Mouse (Mus musculus): ENCODE data around the gene Ldha. TPM values are rescaled to one million over a fixed set of nuclear protein-coding genes. Genes with fewer than 3 reads are reported as not detected.
A peak's percentile ranks its signal among the peaks of the same experiment; 100 is the strongest.
"Not testable (repeated sequence)": the region's sequence is repeated elsewhere in the genome, so short reads cannot be mapped to it uniquely, and the experiment has no call there.

Gene Ldha
- polyA plus RNA-seq, 1 experiment, result 165 TPM

DNA sequence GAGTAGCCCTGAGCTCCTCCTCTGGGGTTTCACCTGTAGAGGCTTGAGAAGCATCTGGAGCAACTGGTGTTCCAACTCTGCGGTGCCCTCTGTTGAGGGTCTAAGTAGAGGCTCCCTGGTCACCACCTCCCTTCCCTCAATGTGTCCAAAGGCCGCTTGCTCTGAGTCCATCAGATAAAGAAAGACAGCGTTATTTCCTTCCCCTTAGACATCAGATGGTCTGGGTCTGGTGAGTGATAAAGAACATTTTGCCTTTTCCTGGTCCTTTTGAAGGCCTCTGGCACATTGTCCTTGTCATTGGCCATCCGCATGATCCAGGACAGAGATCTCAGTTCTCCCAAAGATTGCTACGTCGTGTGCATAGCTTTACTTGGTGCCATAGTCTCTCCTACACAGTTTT lies 36.0 kb downstream of the Ldha start:
- Histone ChIP-seq H3K36me3 (ENCODE audit: control insufficient read depth, insufficient read depth, low read length) (no peaks in the 10 kb centered on the region), H3K4me3 (ENCODE audit: extremely low read depth, insufficient read depth, insufficient read length) (no peak overlapping the region), H3K27ac (ENCODE audit: insufficient read depth, low read length) (no peak overlapping the region), H3K4me1 (ENCODE audit: control insufficient read depth, insufficient read depth, insufficient read length) (no peaks in the 10 kb centered on the region), H3K27me3 (ENCODE audit: control insufficient read depth, insufficient read depth, low read length) (no peaks in the 10 kb centered on the region)
- no peak for TF ChIP-seq CTCF (IDR thresholded peaks at IDR 0.05; ENCODE audit: extremely low read depth, insufficient read depth, insufficient read length, insufficient replicate concordance)
- WGBS, result 70% methylated on average over 6 of the region's 6 CpGs
- DNase-seq (ENCODE audit: low read depth in 1 of 2, low spot score in 2 of 2), result no peak

GRCm38 (mm10) chr7:46879851-46880250 lies 38.6 kb downstream of the Ldha start:
- Histone ChIP-seq H3K4me1 (ENCODE audit: control insufficient read depth, insufficient read depth, insufficient read length) (no peaks in the 10 kb centered on the region), H3K36me3 (ENCODE audit: control insufficient read depth, insufficient read depth, low read length) (0 out of 2 replicates have a peak, but pooled peaks cover 1% of the 10 kb centered on the region), H3K4me3 (ENCODE audit: extremely low read depth, insufficient read depth, insufficient read length) (no peak overlapping the region), H3K27me3 (ENCODE audit: control insufficient read depth, insufficient read depth, low read length) (no peaks in the 10 kb centered on the region), H3K27ac (ENCODE audit: insufficient read depth, low read length) (no peak overlapping the region)
- no peak for DNase-seq (ENCODE audit: low read depth in 1 of 2, low spot score in 2 of 2)
- 91% methylated on average over 5 of the region's 5 CpGs for WGBS
- TF ChIP-seq CTCF (IDR thresholded peaks at IDR 0.05; ENCODE audit: extremely low read depth, insufficient read depth, insufficient read length, insufficient replicate concordance) (no peak), POLR2A (IDR thresholded peaks at IDR 0.05; ENCODE audit: low read depth, low read length) (no peak)

- Histone ChIP-seq H3K4me3 (ENCODE audit: extremely low read depth, insufficient read depth, insufficient read length) (no peak overlapping the region), H3K36me3 (ENCODE audit: control insufficient read depth, insufficient read depth, low read length) (0 out of 2 replicates have a peak, but pooled peaks cover 3% of the 10 kb centered on the region), H3K27me3 (ENCODE audit: control insufficient read depth, insufficient read depth, low read length) (no peaks in the 10 kb centered on the region), H3K27ac (ENCODE audit: insufficient read depth, low read length) (no peak overlapping the region), H3K4me1 (ENCODE audit: control insufficient read depth, insufficient read depth, insufficient read length) (no peaks in the 10 kb centered on the region)
- DNase-seq (ENCODE audit: low read depth in 1 of 2, low spot score in 2 of 2), result no peak
- TF ChIP-seq POLR2A (IDR thresholded peaks at IDR 0.05; ENCODE audit: low read depth, low read length) (no peak), CTCF (IDR thresholded peaks at IDR 0.05; ENCODE audit: extremely low read depth, insufficient read depth, insufficient read length, insufficient replicate concordance) (no peak)
- 45% methylated on average over 2 of the region's 2 CpGs for WGBS
These were observed 39.7 kb downstream of the Ldha start for GRCm38 (mm10) chr7:46880992-46881391.

DNA sequence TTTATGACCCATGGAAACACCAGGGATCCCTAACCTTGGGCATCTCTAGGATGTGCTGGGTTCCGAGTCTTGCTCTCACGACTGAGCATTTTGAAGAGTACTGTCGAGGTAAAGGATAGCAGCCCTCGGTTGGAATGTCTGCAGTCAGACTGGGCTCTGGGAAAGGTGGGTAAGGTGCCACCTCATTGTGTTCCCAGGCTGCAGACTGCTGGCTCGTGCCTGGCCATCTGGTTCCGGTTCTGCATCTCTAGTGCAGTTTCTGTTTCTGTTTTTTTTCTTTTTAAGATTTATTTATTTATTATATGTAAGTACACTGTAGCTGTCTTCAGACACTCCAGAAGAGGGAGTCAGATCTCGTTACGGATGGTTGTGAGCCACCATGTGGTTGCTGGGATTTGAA lies 40.7 kb downstream of the Ldha start:
- WGBS, result 72% methylated on average over 8 of the region's 8 CpGs
- not testable (repeated sequence) for H3K27me3 ChIP-seq (ENCODE audit: control insufficient read depth, insufficient read depth, low read length); H3K4me1 ChIP-seq (ENCODE audit: control insufficient read depth, insufficient read depth, insufficient read length); H3K27ac ChIP-seq (ENCODE audit: insufficient read depth, low read length); DNase-seq (ENCODE audit: low read depth in 1 of 2, low spot score in 2 of 2); H3K36me3 ChIP-seq (ENCODE audit: control insufficient read depth, insufficient read depth, low read length); H3K4me3 ChIP-seq (ENCODE audit: extremely low read depth, insufficient read depth, insufficient read length)

DNA sequence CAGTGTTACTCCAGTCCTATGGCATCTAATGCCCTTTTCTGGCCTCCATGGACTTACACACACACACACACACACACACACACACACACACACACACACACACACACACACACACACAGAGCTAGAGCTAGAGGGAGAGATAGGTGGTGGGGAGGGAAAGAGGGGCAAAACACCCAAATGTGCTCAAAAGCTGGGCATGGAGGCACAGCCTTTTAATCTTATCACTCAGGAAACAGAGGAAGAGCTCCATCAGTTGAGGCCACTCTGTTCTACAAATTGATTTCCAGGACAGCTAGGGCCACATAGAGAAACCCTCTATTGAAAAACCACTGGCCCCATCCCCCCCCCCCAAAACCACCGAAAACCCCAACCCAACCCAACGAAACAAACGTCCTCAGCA lies 42.0 kb downstream of the Ldha start:
- Histone ChIP-seq H3K4me3 (ENCODE audit: extremely low read depth, insufficient read depth, insufficient read length) (no peak overlapping the region), H3K4me1 (ENCODE audit: control insufficient read depth, insufficient read depth, insufficient read length) (no peaks in the 10 kb centered on the region), H3K27me3 (ENCODE audit: control insufficient read depth, insufficient read depth, low read length) (no peaks in the 10 kb centered on the region), H3K36me3 (ENCODE audit: control insufficient read depth, insufficient read depth, low read length) (peaks cover 10% of the 10 kb centered on the region), H3K27ac (ENCODE audit: insufficient read depth, low read length) (no peak overlapping the region)
- no peak for DNase-seq (ENCODE audit: low read depth in 1 of 2, low spot score in 2 of 2)
- no peak for TF ChIP-seq POLR2A (IDR thresholded peaks at IDR 0.05; ENCODE audit: low read depth, low read length)
- no peak for TF ChIP-seq CTCF (IDR thresholded peaks at IDR 0.05; ENCODE audit: extremely low read depth, insufficient read depth, insufficient read length, insufficient replicate concordance)
- WGBS, result 38% methylated on average over 3 of the region's 3 CpGs

GRCm38 (mm10) chr7:46895511-46895910 lies 54.2 kb downstream of the Ldha start:
- DNase-seq (ENCODE audit: low read depth in 1 of 2, low spot score in 2 of 2), result peak; percentile 5 to 26
- Histone ChIP-seq H3K27ac (ENCODE audit: insufficient read depth, low read length) (no peak overlapping the region), H3K4me1 (ENCODE audit: control insufficient read depth, insufficient read depth, insufficient read length) (peaks cover 2% of the 10 kb centered on the region; the same call in 1 of the 2 replicates), H3K36me3 (ENCODE audit: control insufficient read depth, insufficient read depth, low read length) (peaks cover 31% of the 10 kb centered on the region), H3K4me3 (ENCODE audit: extremely low read depth, insufficient read depth, insufficient read length) (no peak overlapping the region), H3K27me3 (ENCODE audit: control insufficient read depth, insufficient read depth, low read length) (no peaks in the 10 kb centered on the region)
- WGBS, result 51% methylated on average over 3 of the region's 3 CpGs
- TF ChIP-seq CTCF (IDR thresholded peaks at IDR 0.05; ENCODE audit: extremely low read depth, insufficient read depth, insufficient read length, insufficient replicate concordance) (no peak), POLR2A (IDR thresholded peaks at IDR 0.05; ENCODE audit: low read depth, low read length) (no peak)

DNA sequence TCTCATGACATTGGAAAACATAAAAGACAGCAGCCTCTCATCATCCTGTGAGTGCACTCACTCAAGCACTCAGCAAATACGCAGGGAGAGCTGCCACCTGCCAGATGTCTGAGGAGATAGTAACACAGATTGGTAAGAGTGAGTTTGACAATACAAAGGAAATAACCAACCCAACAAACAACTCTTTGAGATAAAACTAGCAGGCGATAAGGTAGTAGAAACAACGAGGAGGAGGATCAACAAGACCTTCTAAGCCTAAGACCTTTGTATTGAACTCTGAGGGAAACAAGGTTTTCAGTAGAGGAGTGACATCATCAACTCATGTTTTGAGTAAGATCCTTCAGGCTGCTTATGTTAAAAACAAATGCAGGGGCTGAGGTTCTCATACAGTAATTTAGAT lies 58.1 kb downstream of the Ldha start:
- H3K27ac ChIP-seq (ENCODE audit: insufficient read depth, low read length), result no peak overlapping the region
- no peak overlapping the region for H3K4me3 ChIP-seq (ENCODE audit: extremely low read depth, insufficient read depth, insufficient read length)
- no peak for TF ChIP-seq POLR2A (IDR thresholded peaks at IDR 0.05; ENCODE audit: low read depth, low read length)
- TF ChIP-seq CTCF (IDR thresholded peaks at IDR 0.05; ENCODE audit: extremely low read depth, insufficient read depth, insufficient read length, insufficient replicate concordance), result no peak
- DNase-seq (ENCODE audit: low read depth in 1 of 2, low spot score in 2 of 2), result no peak
- H3K4me1 ChIP-seq (ENCODE audit: control insufficient read depth, insufficient read depth, insufficient read length), result peaks cover 2% of the 10 kb centered on the region; the same call in 1 of the 2 replicates
- no peaks in the 10 kb centered on the region for H3K27me3 ChIP-seq (ENCODE audit: control insufficient read depth, insufficient read depth, low read length)
- H3K36me3 ChIP-seq (ENCODE audit: control insufficient read depth, insufficient read depth, low read length), result peaks cover 27% of the 10 kb centered on the region
- 48% methylated on average over 3 of the region's 3 CpGs for WGBS

Other genes starting within 250 kb of the Ldha start
- gene Sergef, start 201.7 kb upstream of the Ldha start, polyA plus RNA-seq (2012; rRNA removed), result 7.4 and 11.3 TPM in 2 replicates
- gene Tph1, start 168.9 kb upstream of the Ldha start, polyA plus RNA-seq (2012; rRNA removed), result not detected in 2 replicates
- gene Saal1, start 130.8 kb upstream of the Ldha start, polyA plus RNA-seq (2012; rRNA removed), result 5.0 and 5.8 TPM in 2 replicates
- 0.21 and 0.33 TPM in 2 replicates for gene Saa3, start 125.8 kb upstream of the Ldha start, polyA plus RNA-seq (2012; rRNA removed)
- not detected in 2 replicates for gene Saa4, start 108.9 kb upstream of the Ldha start, polyA plus RNA-seq (2012; rRNA removed)
- gene Saa1, start 98.5 kb upstream of the Ldha start, polyA plus RNA-seq (2012; rRNA removed), result not detected in 2 replicates
- gene Saa2, start 89.7 kb upstream of the Ldha start, polyA plus RNA-seq (2012; rRNA removed), result not detected in 2 replicates
- 16.6 and 20.3 TPM in 2 replicates for gene Hps5, start 45.4 kb upstream of the Ldha start, polyA plus RNA-seq (2012; rRNA removed)
- gene Gtf2h1, start 45.4 kb upstream of the Ldha start, polyA plus RNA-seq (2012; rRNA removed), result 4.7 and 5.4 TPM in 2 replicates
- 0.09 TPM in 1 of 2 replicates, not detected in the other for gene Ldhc, start 19.7 kb downstream of the Ldha start, polyA plus RNA-seq (2012; rRNA removed)
- gene Tsg101, start 78.5 kb downstream of the Ldha start, polyA plus RNA-seq (2012; rRNA removed), result 33.3 and 39.3 TPM in 2 replicates
- gene Uevld, start 117.1 kb downstream of the Ldha start, polyA plus RNA-seq (2012; rRNA removed), result 1.00 and 1.3 TPM in 2 replicates
- not detected in 2 replicates for gene Gm9999, start 142.1 kb downstream of the Ldha start, polyA plus RNA-seq (2012; rRNA removed)
- 3.8 and 4.9 TPM in 2 replicates for gene Spty2d1, start 166.9 kb downstream of the Ldha start, polyA plus RNA-seq (2012; rRNA removed)
- gene Tmem86a, start 209.1 kb downstream of the Ldha start, polyA plus RNA-seq (2012; rRNA removed), result 57.1 and 60.7 TPM in 2 replicates

Data from spleen, adult 2 months (tissue).